Mouse (Mus musculus) lung, adult 2 months (tissue): ENCODE results near the gene Gm37240.

ENCODE experiments used
- CTCF ChIP-seq: fragments of 200-500 bp; IDR thresholded peaks from 2 replicates; pipeline ENCODE4 v1.5.1; 2011; ENCODE audit warnings: mild to moderate bottlenecking, low read length, control low read depth; ENCODE audit not compliant: insufficient read depth
- POLR2A ChIP-seq: fragments of 200-500 bp; IDR thresholded peaks from 2 replicates; pipeline ENCODE4 v1.6.1; 2011; ENCODE audit warnings: low read depth, mild to moderate bottlenecking, control low read depth, low read length, borderline replicate concordance; ENCODE audit errors: extremely low read depth

DNA sequence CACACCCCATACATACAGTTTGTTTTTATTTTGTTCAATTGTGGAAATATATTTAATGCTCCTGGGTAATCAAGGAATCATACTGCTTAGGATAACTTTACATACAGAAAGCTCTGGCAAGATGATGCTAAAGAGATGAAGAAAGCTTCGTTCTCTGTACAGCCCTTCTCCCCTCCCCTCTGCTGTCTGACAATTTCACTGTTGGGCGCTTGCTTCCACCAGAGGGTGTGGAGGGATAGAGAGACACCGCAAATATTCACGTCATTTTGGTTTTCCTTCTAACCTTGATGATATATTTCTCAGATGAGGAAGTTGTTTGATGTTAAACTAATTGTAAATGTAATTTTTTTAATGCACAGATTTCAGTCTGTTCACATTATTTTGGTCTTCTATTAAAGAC lies 931.5 kb downstream of the Gm37240 start:
- TF ChIP-seq CTCF: no peak
- TF ChIP-seq POLR2A: no peak
